Mouse (Mus musculus) neural tube, embryonic 14.5 days (tissue): Measurements from ENCODE around the gene Kif19a. TPM values are rescaled to one million over a fixed set of nuclear protein-coding genes. Genes with fewer than 3 reads are reported as not detected.

Experiments used
- ATAC-seq: fragments of 200-750 bp; cut with Nextera tagmentation; 2 replicates; pipeline ENCODE4 v1.8.0; 2017; ENCODE audit warnings: low read depth, mild to moderate bottlenecking, moderate TSS enrichment, moderate library complexity
- H3K27ac ChIP-seq: fragments of 300-500 bp; sonication (generic); 2 replicates; pipeline ENCODE4 v1.5.1; 2014; ENCODE audit warnings: low read depth, mild to moderate bottlenecking, control low read depth, low read length, moderate library complexity, mixed read lengths
- H3K27me3 ChIP-seq: fragments of 300-500 bp; sonication (generic); 2 replicates; pipeline ENCODE4 v1.6.1; 2014; ENCODE audit warnings: low read length; ENCODE audit not compliant: control insufficient read depth, insufficient read depth
- H3K36me3 ChIP-seq: fragments of 300-500 bp; sonication (generic); 2 replicates; pipeline ENCODE4 v1.6.1; 2014; ENCODE audit warnings: low read length, mixed read lengths; ENCODE audit not compliant: control insufficient read depth, insufficient read depth
- H3K4me1 ChIP-seq: fragments of 300-500 bp; sonication (generic); 2 replicates; pipeline ENCODE4 v1.6.1; 2014; ENCODE audit warnings: low read length; ENCODE audit not compliant: control insufficient read depth, insufficient read depth
- H3K4me2 ChIP-seq: fragments of 300-500 bp; sonication (generic); 2 replicates; pipeline ENCODE4 v1.6.1; 2014; ENCODE audit warnings: mild to moderate bottlenecking, low read depth, low read length, control low read depth
- H3K4me3 ChIP-seq: fragments of 300-500 bp; sonication (generic); 2 replicates; pipeline ENCODE4 v1.5.1; 2014; ENCODE audit warnings: low read depth, low read length, control low read depth, mixed read lengths
- H3K9ac ChIP-seq: fragments of 300-500 bp; sonication (generic); replicated peaks from 2 replicates; pipeline ENCODE4 v1.6.1; 2014; ENCODE audit warnings: low read depth, mild to moderate bottlenecking, control low read depth, low read length, mixed read lengths
- H3K9me3 ChIP-seq: fragments of 300-500 bp; sonication (generic); 2 replicates; pipeline ENCODE4 v1.6.1; 2016; ENCODE audit warnings: low read length; ENCODE audit not compliant: control insufficient read depth
- WGBS: fragments of 180-500 bp; shearing (Covaris S2); extraction: QIAGEN DNeasy Blood & Tissue Kit; methylation state at CpG from one replicate; pipeline ENCODE4 v1.1.7; 2014; 5-methylcytosine and 5-hydroxymethylcytosine counted together
- polyA plus RNA-seq: library from polyadenylated mRNA; unstranded; fragments of >200 nt; fragmentation: Nextera tagmentation; extraction: Ambion mirVana; gene quantifications from 2 replicates; pipeline ENCODE4 v1.2.1, GENCODE M21; 2014

Kif19a gene
- polyA plus RNA-seq, 1 experiment from 2014 or later: 0.56 TPM

GRCm38 (mm10) chr11:114790171-114790570 lies 25.0 kb downstream of the Kif19a start:
- Histone ChIP-seq H3K4me3 (no peak overlapping the region), H3K4me1 (peaks cover 17% of the 10 kb centered on the region), H3K9ac (no peak overlapping the region), H3K9me3 (no peaks in the 10 kb centered on the region), H3K27me3 (peaks cover 3% of the 10 kb centered on the region; the same call in 1 of the 2 replicates), H3K4me2 (no peak overlapping the region), H3K36me3 (no peaks in the 10 kb centered on the region), H3K27ac (no peak overlapping the region)
- no peak for ATAC-seq
- 74% methylated on average over 12 of the region's 12 CpGs for WGBS

GRCm38 (mm10) chr11:114790841-114791240 lies 25.7 kb downstream of the Kif19a start:
- no peak for ATAC-seq
- no peak overlapping the region for H3K27ac ChIP-seq
- H3K9me3 ChIP-seq: no peaks in the 10 kb centered on the region
- no peak overlapping the region for H3K4me3 ChIP-seq
- H3K4me2 ChIP-seq: peak overlapping the region; percentile 93
- WGBS: 23% methylated on average over 4 of the region's 4 CpGs
- peaks cover 3% of the 10 kb centered on the region; the same call in 1 of the 2 replicates for H3K27me3 ChIP-seq
- H3K4me1 ChIP-seq: peaks cover 22% of the 10 kb centered on the region
- H3K36me3 ChIP-seq: no peaks in the 10 kb centered on the region
- 0 out of 2 replicates have a peak overlapping the region, but pooled peaks have one; percentile 7 for H3K9ac ChIP-seq

- Histone ChIP-seq H3K27ac (peak overlapping the region; percentile 74), H3K36me3 (no peaks in the 10 kb centered on the region), H3K9me3 (no peaks in the 10 kb centered on the region), H3K4me3 (peak overlapping the region; percentile 45), H3K4me1 (peaks cover 28% of the 10 kb centered on the region), H3K9ac (peak overlapping the region; percentile 67), H3K27me3 (no peaks in the 10 kb centered on the region), H3K4me2 (peak overlapping the region; percentile 93)
- no peak for ATAC-seq
- 4% methylated on average over 45 of the region's 50 CpGs for WGBS
Observed at GRCm38 (mm10) chr11:114791351-114791889, 26.2 kb downstream of the Kif19a start.

GRCm38 (mm10) chr11:114791891-114792411 lies 26.8 kb downstream of the Kif19a start:
- H3K4me2 ChIP-seq: peak overlapping the region; percentile 93
- H3K9ac ChIP-seq: peak overlapping the region; percentile 67
- H3K36me3 ChIP-seq: no peaks in the 10 kb centered on the region
- no peaks in the 10 kb centered on the region for H3K27me3 ChIP-seq
- H3K9me3 ChIP-seq: no peaks in the 10 kb centered on the region
- peak overlapping the region; percentile 45 for H3K4me3 ChIP-seq
- H3K27ac ChIP-seq: peak overlapping the region; percentile 74
- 2% methylated on average over 54 of the region's 59 CpGs for WGBS
- ATAC-seq: no peak
- peaks cover 28% of the 10 kb centered on the region for H3K4me1 ChIP-seq

GRCm38 (mm10) chr11:114792931-114793494 lies 27.8 kb downstream of the Kif19a start:
- no peaks in the 10 kb centered on the region for H3K27me3 ChIP-seq
- H3K9me3 ChIP-seq: no peaks in the 10 kb centered on the region
- 0 out of 2 replicates have a peak overlapping the region, but pooled peaks have one; percentile 67 for H3K9ac ChIP-seq
- H3K4me3 ChIP-seq: no peak overlapping the region
- 52% methylated on average over 5 of the region's 5 CpGs for WGBS
- no peaks in the 10 kb centered on the region for H3K36me3 ChIP-seq
- peaks cover 28% of the 10 kb centered on the region for H3K4me1 ChIP-seq
- peak overlapping the region; percentile 93; the same call in 1 of the 2 replicates for H3K4me2 ChIP-seq
- no peak overlapping the region for H3K27ac ChIP-seq
- ATAC-seq: no peak

- 46% methylated on average over 19 of the region's 19 CpGs for WGBS
- ATAC-seq: no peak
- Histone ChIP-seq H3K9me3 (no peaks in the 10 kb centered on the region), H3K4me3 (no peak overlapping the region), H3K36me3 (no peaks in the 10 kb centered on the region), H3K4me1 (peaks cover 28% of the 10 kb centered on the region), H3K4me2 (peak overlapping the region; percentile 93; the same call in 1 of the 2 replicates), H3K9ac (peak overlapping the region; percentile 39; the same call in 1 of the 2 replicates), H3K27ac (peak overlapping the region; percentile 45), H3K27me3 (no peaks in the 10 kb centered on the region)
Observed at GRCm38 (mm10) chr11:114793868-114794545, 28.8 kb downstream of the Kif19a start.

GRCm38 (mm10) chr11:114794691-114795090 lies 29.5 kb downstream of the Kif19a start:
- Histone ChIP-seq H3K27ac (peak overlapping the region; percentile 96), H3K4me2 (peak overlapping the region; percentile 93; the same call in 1 of the 2 replicates), H3K27me3 (no peaks in the 10 kb centered on the region), H3K36me3 (no peaks in the 10 kb centered on the region), H3K9me3 (no peaks in the 10 kb centered on the region), H3K4me3 (peak overlapping the region; percentile 29), H3K4me1 (peaks cover 28% of the 10 kb centered on the region), H3K9ac (no peak overlapping the region; the same call in 1 of the 2 replicates)
- WGBS: 26% methylated on average over 4 of the region's 4 CpGs
- ATAC-seq: peak; percentile 7; the same call in 1 of the 2 replicates

- Histone ChIP-seq H3K9ac (peak overlapping the region; percentile 48), H3K27me3 (no peaks in the 10 kb centered on the region), H3K4me1 (peaks cover 28% of the 10 kb centered on the region), H3K4me2 (peak overlapping the region; percentile 93), H3K4me3 (peak overlapping the region; percentile 29), H3K36me3 (no peaks in the 10 kb centered on the region), H3K27ac (peak overlapping the region; percentile 96), H3K9me3 (no peaks in the 10 kb centered on the region)
- ATAC-seq: peak; percentile 82
- 1% methylated on average over 7 of the region's 7 CpGs for WGBS
Observed at GRCm38 (mm10) chr11:114795231-114795746, 30.1 kb downstream of the Kif19a start.
